Mouse (Mus musculus) hindbrain, embryonic 13.5 days (tissue): ENCODE results near the gene Slc39a7. TPM values are rescaled to one million over a fixed set of nuclear protein-coding genes. Genes with fewer than 3 reads are reported as not detected.
"Not testable (repeated sequence)": the region's sequence is repeated elsewhere in the genome, so short reads cannot be mapped to it uniquely, and the experiment has no call there.

Experiments
- ATAC-seq: fragments of 200-750 bp; cut with Nextera tagmentation; 2 replicates; pipeline ENCODE4 v1.8.0; 2017; ENCODE audit warnings: moderate TSS enrichment; ENCODE audit not compliant: low FRiP score
- H3K27ac ChIP-seq: fragments of 300-500 bp; sonication (generic); 2 replicates; pipeline ENCODE4 v1.5.1; 2015; ENCODE audit warnings: inconsistent platforms, mild to moderate bottlenecking, moderate library complexity
- H3K27me3 ChIP-seq: fragments of 300-500 bp; sonication (generic); 2 replicates; pipeline ENCODE4 v1.6.1; 2015; ENCODE audit warnings: mild to moderate bottlenecking, inconsistent platforms
- H3K36me3 ChIP-seq: fragments of 300-500 bp; sonication (generic); 2 replicates; pipeline ENCODE4 v1.6.1; 2015; ENCODE audit warnings: mild to moderate bottlenecking, inconsistent platforms
- H3K4me1 ChIP-seq: fragments of 300-500 bp; sonication (generic); replicated peaks from 2 replicates; pipeline ENCODE4 v1.6.1; 2015; ENCODE audit warnings: inconsistent platforms
- H3K4me2 ChIP-seq: fragments of 300-500 bp; sonication (generic); 2 replicates; pipeline ENCODE4 v1.6.1; 2015; ENCODE audit warnings: inconsistent platforms, mild to moderate bottlenecking, moderate library complexity
- H3K4me3 ChIP-seq: fragments of 300-500 bp; sonication (generic); 2 replicates; pipeline ENCODE4 v1.5.1; 2015; ENCODE audit warnings: mild to moderate bottlenecking, inconsistent platforms
- H3K9ac ChIP-seq: fragments of 300-500 bp; sonication (generic); 2 replicates; pipeline ENCODE4 v1.6.1; 2015; ENCODE audit warnings: mild to moderate bottlenecking, inconsistent platforms
- H3K9me3 ChIP-seq: fragments of 300-500 bp; sonication (generic); 2 replicates; pipeline ENCODE4 v1.6.1; 2016; ENCODE audit warnings: inconsistent platforms
- WGBS: fragments of 180-500 bp; shearing (Covaris S2); methylation state at CpG from one replicate; pipeline ENCODE4 v1.1.7; 2015; 5-methylcytosine and 5-hydroxymethylcytosine counted together
- polyA plus RNA-seq: library from polyadenylated mRNA; unstranded; fragments of >200 nt; fragmentation: Nextera tagmentation; extraction: Ambion mirVana; gene quantifications from 2 replicates; pipeline ENCODE4 v1.2.1, GENCODE M21; 2015

Slc39a7 gene
- polyA plus RNA-seq, 1 experiment from 2014 or later, result 164 TPM

DNA sequence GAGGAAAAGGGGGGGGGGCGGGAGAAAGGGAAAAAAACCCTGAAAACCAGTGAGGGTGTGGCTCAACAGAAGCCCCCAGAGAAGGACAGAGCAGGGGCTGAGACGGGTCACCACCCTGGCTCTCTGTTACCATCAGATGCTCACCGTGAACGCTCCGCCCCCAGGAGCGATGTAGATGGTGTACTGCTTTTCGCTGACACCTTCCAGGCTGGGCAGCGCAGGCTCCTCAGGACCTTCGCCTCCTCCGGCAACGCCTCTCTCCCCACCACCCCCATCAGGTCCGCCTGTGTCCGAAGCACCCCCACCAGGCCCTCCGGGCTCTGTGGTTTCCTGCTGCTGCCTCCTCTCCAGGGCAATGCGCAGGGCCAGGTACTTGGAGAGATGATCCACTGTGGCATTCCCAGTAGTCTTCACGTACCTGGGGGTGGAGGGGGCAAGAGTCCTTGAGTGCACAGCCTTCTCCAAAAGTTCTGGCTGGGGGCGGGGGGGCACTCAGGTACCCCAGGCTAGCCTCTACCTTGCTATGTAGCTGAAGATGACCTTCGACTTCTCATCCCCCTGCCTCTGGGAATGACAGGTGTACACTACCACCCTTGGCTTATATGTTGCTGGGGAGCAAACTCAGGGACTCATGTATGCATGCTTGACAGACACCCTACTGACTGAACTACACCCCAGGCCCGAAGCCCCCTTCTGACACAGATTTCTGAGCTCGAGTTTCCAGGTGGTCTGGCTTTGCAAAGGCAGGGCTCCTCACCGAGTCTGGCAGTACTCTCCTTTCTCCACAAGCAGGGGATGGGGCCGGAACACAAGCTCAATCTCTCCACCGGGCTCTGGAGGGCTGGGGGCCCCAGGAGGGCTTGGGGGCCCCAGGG is 9.7 kb downstream of the Slc39a7 start:
- Histone ChIP-seq H3K4me2 (no peak overlapping the region), H3K9ac (no peak overlapping the region; the same call in 1 of the 2 replicates), H3K4me1 (peaks cover 38% of the 10 kb centered on the region), H3K36me3 (peaks cover 37% of the 10 kb centered on the region), H3K27ac (no peak overlapping the region), H3K9me3 (no peaks in the 10 kb centered on the region), H3K4me3 (no peak overlapping the region), H3K27me3 (no peaks in the 10 kb centered on the region)
- no peak for ATAC-seq
- WGBS, result 98% methylated on average over 23 of the region's 23 CpGs

DNA sequence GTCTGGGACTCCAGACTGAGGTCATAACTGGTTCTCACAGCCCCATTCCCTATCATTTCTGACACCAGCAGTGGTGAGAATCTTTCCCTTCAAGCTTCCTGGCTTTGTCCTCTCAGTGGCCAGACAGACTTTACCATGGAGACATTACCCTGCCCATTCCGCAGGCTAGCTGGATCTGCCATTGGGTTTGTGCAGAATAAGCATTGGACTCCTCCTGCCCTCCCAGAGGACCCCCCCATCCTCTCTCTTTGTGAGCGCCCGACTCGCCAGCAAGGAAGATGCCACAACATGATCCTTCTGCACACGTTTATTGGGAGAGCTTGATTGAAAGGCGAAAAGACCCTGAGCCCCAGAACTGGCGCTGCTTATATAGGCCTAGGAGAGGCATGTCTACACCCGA is 18.0 kb downstream of the Slc39a7 start:
- Histone ChIP-seq H3K27me3 (no peaks in the 10 kb centered on the region), H3K9me3 (no peaks in the 10 kb centered on the region), H3K36me3 (peaks cover 16% of the 10 kb centered on the region), H3K27ac (no peak overlapping the region), H3K4me1 (no peaks in the 10 kb centered on the region), H3K4me2 (no peak overlapping the region), H3K9ac (no peak overlapping the region), H3K4me3 (no peak overlapping the region)
- WGBS, result 97% methylated on average over 8 of the region's 8 CpGs
- no peak for ATAC-seq

DNA sequence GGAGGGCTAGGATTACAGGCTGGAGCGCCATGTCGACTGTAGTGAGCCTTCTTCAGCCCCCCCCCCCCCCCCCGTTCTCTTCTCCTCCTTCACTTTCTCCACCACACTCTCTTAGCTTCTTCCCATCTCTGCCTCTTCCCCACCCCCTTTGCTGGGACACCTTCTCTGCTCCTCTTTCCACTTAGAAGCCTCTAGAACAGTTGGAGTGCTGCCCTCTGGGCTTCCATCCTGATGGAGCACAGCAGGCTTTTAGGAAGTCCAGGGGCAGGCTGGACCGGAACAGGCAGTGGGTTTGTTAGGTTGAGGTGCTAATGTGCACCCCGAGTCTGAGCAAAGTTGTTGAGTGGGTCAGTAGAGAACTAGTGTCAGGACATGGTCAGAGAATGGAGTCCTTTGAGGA is 21.3 kb downstream of the Slc39a7 start:
- WGBS, result 73% methylated on average over 5 of the region's 5 CpGs
- H3K4me2 ChIP-seq, result no peak overlapping the region
- H3K9me3 ChIP-seq, result no peaks in the 10 kb centered on the region
- H3K27me3 ChIP-seq, result no peaks in the 10 kb centered on the region
- H3K4me3 ChIP-seq, result no peak overlapping the region
- H3K9ac ChIP-seq, result no peak overlapping the region
- no peak overlapping the region for H3K27ac ChIP-seq
- no peak for ATAC-seq
- H3K36me3 ChIP-seq, result peaks cover 4% of the 10 kb centered on the region; the same call in 1 of the 2 replicates
- H3K4me1 ChIP-seq, result no peaks in the 10 kb centered on the region

DNA sequence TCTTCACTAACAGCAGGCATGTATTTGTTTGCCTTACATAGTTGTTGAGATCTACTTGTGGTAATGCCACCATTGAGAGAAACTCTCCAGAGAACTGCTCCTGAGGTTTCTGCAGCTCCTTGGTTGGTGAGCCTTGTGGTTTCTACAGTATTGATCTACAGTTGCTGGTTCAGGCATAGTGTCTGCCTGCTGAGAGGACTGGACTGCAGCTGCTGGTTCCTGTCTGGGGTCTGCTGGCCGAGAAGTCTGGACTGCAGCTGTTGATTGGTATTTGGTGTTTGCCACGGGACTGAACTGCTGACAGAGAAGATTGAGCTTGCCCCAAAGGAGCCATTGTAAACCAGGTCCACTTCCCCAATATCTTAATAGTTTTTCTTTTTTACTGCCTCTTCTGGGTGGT is 24.9 kb downstream of the Slc39a7 start:
- no peaks in the 10 kb centered on the region for H3K9me3 ChIP-seq
- no peak for ATAC-seq
- WGBS, result 54% methylated on average over 2 of the region's 2 CpGs

DNA sequence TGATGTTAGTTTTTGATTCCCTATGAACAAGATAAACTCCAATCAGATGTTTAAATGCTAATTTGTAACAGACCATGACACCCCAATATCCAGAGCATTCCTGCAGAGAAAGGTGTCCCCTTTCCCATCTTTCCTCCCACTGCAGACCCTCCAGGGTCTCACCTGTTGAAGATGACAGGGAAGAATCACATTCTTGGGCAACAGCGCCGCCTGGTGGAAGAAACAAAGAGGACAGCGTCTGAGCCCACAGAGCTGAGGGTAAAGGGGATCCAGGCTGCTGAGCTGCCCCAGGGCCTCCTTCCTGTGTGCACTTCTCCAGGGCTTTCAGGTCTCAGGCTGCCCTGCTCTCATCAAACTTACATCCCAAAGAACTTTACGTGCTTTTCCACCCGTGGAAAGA is 28.1 kb downstream of the Slc39a7 start:
- Histone ChIP-seq H3K4me2 (no peak overlapping the region), H3K4me3 (no peak overlapping the region), H3K9ac (no peak overlapping the region), H3K4me1 (peaks cover 15% of the 10 kb centered on the region), H3K27ac (no peak overlapping the region), H3K27me3 (peaks cover 40% of the 10 kb centered on the region), H3K9me3 (no peaks in the 10 kb centered on the region), H3K36me3 (no peaks in the 10 kb centered on the region)
- 3% methylated on average over 5 of the region's 5 CpGs for WGBS
- ATAC-seq, result no peak

More for the DNA sequence above, 24.9 kb downstream of the Slc39a7 start:
- H3K4me2 ChIP-seq, result no peak overlapping the region
- H3K27ac ChIP-seq, result no peak overlapping the region
- H3K4me3 ChIP-seq, result no peak overlapping the region
- no peak overlapping the region for H3K9ac ChIP-seq
- H3K27me3 ChIP-seq, result peaks cover 9% of the 10 kb centered on the region
- no peaks in the 10 kb centered on the region for H3K36me3 ChIP-seq
- H3K4me1 ChIP-seq, result no peaks in the 10 kb centered on the region

DNA sequence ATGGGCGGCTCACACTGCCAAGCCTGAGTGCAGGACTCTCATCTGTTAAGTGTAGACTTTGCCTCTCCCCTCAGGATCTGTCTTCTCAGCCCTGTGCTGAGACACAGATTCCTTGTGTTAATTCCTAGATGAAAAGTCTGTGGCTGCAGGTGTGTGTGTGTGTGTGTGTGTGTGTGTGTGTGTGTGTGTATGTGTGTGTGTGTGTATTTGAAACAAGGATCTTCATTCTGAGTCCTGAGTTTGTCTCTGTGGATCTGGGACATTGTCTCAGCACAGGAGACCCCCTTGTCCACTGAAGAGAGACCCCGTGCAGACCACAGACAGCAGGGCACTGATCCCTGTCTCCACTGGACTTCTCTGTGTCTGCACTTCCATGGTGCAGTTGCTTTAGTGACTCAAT is 30.7 kb downstream of the Slc39a7 start:
- H3K4me2 ChIP-seq, ATAC-seq, H3K9ac ChIP-seq, H3K4me3 ChIP-seq, H3K36me3 ChIP-seq, H3K9me3 ChIP-seq, H3K27ac ChIP-seq: not testable (repeated sequence)
- Histone ChIP-seq H3K4me1 (peaks cover 15% of the 10 kb centered on the region), H3K27me3 (peaks cover 49% of the 10 kb centered on the region)
- 65% methylated on average over 2 of the region's 2 CpGs for WGBS

DNA sequence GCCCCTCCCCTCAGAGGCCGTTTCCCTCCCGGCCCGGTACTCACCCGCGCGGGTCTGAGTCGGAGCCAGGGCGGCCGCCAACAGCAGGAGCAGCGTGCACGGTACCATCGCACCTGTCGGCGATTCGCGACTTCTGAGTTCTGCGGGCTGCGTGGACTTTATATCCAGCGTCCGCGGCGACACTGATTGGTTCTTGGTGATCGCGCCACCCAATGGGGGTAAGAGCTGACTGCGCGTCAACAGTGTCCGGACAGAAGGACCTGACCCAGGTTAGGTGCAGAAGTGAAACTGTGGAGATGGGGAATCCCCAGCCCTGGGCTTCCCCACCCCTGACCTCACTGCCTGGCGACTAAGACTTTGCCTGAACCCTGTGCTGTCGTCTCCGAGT is 31.3 kb downstream of the Slc39a7 start, which contains the start of gene H2-K1:
Gene H2-K1, minus strand, starts transcription at position 198 of the 388 bp plus-strand sequence.
- H3K9ac ChIP-seq, result peak within 1 kb of the TSS; percentile 69
- H3K4me2 ChIP-seq, result peak within 1 kb of the TSS; percentile 93
- H3K27me3 ChIP-seq, result peaks cover 49% of the 10 kb centered on the region
- H3K9me3 ChIP-seq, result no peaks in the 10 kb centered on the region
- H3K27ac ChIP-seq, result no peak within 1 kb of the TSS
- under 1% methylated on average over 23 of the region's 30 CpGs for WGBS
- peaks cover 15% of the 10 kb centered on the region for H3K4me1 ChIP-seq
- peak within 1 kb of the TSS; percentile 52 for H3K4me3 ChIP-seq
- peak; percentile 72 for ATAC-seq
- no peaks in the 10 kb centered on the region for H3K36me3 ChIP-seq

DNA sequence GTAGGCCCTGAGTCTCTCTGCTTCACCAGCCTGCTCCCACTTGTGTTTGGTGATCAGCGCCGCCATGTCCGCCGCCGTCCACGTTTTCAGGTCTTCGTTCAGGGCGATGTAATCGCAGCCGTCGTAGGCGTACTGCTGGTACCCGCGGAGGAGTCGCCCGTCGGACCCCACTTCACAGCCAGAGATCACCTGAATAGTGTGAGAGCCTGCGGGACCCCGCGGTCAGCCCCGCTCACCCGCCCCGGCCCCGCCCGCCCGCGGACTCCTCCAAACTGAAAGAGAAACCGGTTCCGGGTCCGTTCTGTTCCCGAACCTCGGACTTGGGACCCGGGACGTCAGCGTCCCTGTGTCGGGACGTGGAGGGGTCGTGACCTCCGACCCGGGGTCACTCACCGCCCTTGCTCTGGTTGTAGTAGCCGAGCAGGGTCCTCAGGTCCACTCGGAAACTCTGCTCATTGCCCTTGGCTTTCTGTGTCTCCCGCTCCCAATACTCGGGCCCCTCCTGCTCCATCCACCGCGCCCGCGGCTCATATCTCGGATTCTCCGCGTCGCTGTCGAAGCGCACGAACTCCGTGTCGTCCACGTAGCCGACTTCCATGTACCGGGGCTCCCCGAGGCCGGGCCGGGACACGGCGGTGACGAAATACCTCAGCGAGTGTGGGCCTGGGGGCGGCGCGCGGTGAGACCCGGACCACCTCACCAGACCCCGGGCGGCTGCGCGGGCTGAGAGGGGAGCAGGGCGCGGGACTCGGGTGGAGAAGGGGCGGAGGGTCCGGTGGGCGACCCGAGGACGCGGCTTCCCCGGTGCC is 31.9 kb downstream of the Slc39a7 start:
- Histone ChIP-seq H3K9ac (peak overlapping the region; percentile 69), H3K27me3 (peaks cover 49% of the 10 kb centered on the region), H3K4me2 (peak overlapping the region; percentile 93), H3K36me3 (no peaks in the 10 kb centered on the region), H3K27ac (no peak overlapping the region), H3K4me1 (peaks cover 15% of the 10 kb centered on the region), H3K9me3 (no peaks in the 10 kb centered on the region), H3K4me3 (peak overlapping the region; percentile 52)
- WGBS, result 3% methylated on average over 76 of the region's 87 CpGs
- ATAC-seq, result peak; percentile 69; the same call in 1 of the 2 replicates

DNA sequence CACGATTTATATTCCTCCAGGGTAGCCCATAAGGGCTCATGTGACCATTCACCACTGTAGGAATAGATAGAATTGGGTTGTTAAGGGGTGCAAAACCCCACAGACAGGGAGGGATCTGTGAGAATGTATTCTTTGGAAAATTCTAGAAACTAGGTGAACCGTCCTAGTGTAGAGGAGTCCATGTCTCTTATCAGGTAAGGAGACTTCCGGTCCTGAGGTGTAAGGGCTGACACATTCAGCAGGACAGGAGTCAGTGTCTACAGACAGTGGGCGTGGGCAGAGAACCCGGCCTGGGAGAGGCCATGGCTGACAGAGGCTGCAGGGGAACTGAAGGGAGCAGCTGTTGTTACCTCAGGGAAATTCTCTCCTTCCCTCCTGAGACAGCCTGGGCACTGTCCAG is 32.8 kb downstream of the Slc39a7 start:
- H3K9me3 ChIP-seq, H3K36me3 ChIP-seq, H3K9ac ChIP-seq, ATAC-seq, H3K27ac ChIP-seq, H3K4me2 ChIP-seq, H3K4me3 ChIP-seq: not testable (repeated sequence)
- WGBS, result 69% methylated on average over 5 of the region's 5 CpGs
- peaks cover 49% of the 10 kb centered on the region for H3K27me3 ChIP-seq
- peaks cover 15% of the 10 kb centered on the region for H3K4me1 ChIP-seq

DNA sequence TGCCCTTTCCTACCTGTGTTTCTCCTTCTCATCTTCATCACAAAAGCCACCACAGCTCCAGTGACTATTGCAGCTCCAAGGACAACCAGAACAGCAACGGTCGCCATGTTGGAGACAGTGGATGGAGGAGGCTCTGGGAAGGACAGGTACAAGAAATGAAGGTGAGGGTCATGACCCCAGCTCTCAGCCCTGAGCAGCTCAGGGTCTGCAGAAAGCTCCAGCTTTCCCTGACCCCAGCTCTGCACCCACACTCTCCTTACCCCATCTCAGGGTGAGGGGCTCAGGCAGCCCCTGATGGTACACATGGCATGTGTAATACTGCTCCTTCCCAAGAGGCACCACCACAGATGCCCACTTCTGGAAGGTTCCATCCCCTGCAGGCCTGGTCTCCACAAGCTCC is 34.5 kb downstream of the Slc39a7 start:
- WGBS, result 88% methylated on average over 2 of the region's 2 CpGs
- ATAC-seq, H3K27ac ChIP-seq: not testable (repeated sequence)

DNA sequence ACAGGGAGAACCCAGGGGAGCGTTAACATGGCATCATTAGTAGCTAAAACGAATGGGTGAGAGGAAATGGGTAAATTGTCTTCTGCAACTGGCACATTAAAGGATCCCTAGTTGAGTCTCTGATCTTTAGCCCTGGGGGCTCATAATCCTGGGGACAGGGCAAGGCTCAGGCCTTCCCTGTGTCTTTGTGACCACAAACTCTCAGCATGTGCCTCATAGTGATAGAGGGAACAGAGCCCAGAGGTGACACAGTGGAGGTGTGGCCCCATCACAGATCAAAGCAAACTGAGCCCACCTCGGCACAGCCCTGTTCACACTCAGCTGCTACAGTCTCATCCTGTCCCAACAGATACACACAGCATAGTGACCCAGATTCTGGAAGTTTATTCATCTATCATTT is 35.8 kb downstream of the Slc39a7 start:
- Histone ChIP-seq H3K4me3 (no peak overlapping the region), H3K27ac (no peak overlapping the region), H3K27me3 (peaks cover 31% of the 10 kb centered on the region), H3K36me3 (no peaks in the 10 kb centered on the region), H3K4me1 (peaks cover 15% of the 10 kb centered on the region), H3K9me3 (no peaks in the 10 kb centered on the region), H3K4me2 (no peak overlapping the region), H3K9ac (no peak overlapping the region)
- 73% methylated on average over 3 of the region's 3 CpGs for WGBS
- no peak for ATAC-seq

More for the DNA sequence above, 34.5 kb downstream of the Slc39a7 start:
- not testable (repeated sequence) for H3K9me3 ChIP-seq, H3K36me3 ChIP-seq, H3K9ac ChIP-seq, H3K4me2 ChIP-seq, H3K4me3 ChIP-seq
- peaks cover 15% of the 10 kb centered on the region for H3K4me1 ChIP-seq
- H3K27me3 ChIP-seq, result peaks cover 45% of the 10 kb centered on the region

DNA sequence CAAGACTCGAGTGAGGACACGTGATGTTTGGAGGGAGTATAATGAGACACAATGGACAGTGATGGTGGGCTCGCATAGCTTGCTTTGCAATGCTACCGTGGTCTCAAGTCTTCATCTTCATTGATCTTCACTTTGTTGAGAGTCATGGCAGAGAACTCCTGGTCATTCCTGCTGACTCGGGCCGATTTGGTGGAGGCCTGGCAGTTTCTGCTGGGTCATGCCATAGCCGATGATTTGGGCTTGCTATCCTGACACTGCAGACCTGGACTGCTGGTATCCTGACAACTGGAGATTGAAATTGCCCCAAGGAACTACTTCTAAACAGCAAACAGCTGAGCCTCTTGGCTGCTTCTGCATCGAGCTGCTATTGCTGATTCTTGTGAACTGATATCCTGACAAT is 36.5 kb downstream of the Slc39a7 start:
- WGBS, result 87% methylated on average over 8 of the region's 8 CpGs
- Histone ChIP-seq H3K9me3 (no peaks in the 10 kb centered on the region), H3K27ac (no peak overlapping the region), H3K4me3 (no peak overlapping the region), H3K4me1 (peaks cover 9% of the 10 kb centered on the region), H3K36me3 (no peaks in the 10 kb centered on the region), H3K9ac (no peak overlapping the region), H3K27me3 (peaks cover 24% of the 10 kb centered on the region), H3K4me2 (no peak overlapping the region)
- no peak for ATAC-seq
